Mouse (Mus musculus) adrenal gland, postnatal 36 days (tissue): Measurements from ENCODE around the gene Tnik. TPM values are rescaled to one million over a fixed set of nuclear protein-coding genes. Genes with fewer than 3 reads are reported as not detected.

Experiments used
- DNase-seq, 2 experiments: peaks; one replicate each; pipeline ENCODE4 v3.0.0; 2021; ENCODE audit warnings: mixed read lengths in 1 of 2
- total RNA-seq, 2 experiments: library from RNA; stranded (reverse); gene quantifications; 2 replicates each; pipeline ENCODE4 v1.2.3; 2021

Tnik gene
- total RNA-seq, 2 experiments from 2014 or later, result 10.6 to 17.0 TPM

- DNase-seq, result no peak
Measured at GRCm38 (mm10) chr3:28401335-28401734, 138.3 kb downstream of the Tnik start.

GRCm38 (mm10) chr3:28402221-28402620 is 139.2 kb downstream of the Tnik start:
- DNase-seq, result peak; percentile 12 to 36

DNA sequence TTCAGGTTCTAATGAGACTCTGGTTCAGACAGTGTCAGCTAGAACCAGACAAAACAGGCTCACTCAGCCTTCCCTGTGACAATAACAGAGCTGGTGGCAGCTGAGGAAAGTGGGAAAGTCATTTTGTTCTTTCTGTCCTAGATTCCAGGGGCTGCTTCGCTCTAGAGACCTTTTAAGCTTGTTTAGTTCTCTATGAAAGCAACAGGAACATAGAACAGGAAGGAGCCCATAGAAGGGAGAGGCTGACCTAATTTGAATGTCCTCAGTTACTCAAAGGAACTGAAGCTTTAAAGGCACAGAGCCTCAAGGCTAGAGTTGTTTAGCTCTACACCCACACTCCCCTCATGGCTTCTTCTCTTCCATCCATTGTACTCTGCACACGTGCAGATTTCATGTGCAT is 142.4 kb downstream of the Tnik start:
- DNase-seq, result no peak

DNA sequence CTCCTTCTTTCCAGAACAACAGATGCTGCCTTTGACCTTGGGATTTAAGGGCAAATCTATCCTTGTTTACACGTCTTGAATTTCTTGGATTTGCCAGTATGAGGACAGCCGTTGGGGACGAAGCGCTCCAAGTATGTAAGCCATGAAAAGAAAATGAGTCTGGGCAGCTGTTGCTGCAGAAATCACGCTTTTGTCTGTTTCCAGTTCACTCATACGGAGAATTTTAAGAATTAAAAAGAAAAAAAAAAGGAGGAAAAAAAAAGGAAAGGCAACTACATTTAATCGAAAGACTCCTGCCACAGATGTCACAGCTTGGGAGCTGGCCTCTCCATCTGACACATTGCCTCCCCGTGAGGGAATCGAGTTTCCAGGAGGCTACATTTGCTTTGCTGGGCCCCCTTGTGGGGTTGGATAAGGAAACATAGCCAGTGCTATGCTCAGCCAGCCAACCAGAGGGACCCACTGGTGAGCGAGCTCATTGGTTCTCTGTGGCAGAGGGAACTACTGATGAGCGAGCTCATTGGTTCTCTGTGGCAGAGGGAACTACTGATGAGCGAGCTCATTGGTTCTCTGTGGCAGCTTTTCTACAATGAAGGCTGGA is 145.9 kb downstream of the Tnik start:
- DNase-seq, result peak; percentile 33 to 41

- DNase-seq, result no peak
Measured at GRCm38 (mm10) chr3:28410269-28410668, 147.3 kb downstream of the Tnik start.

- no peak for DNase-seq
Measured at GRCm38 (mm10) chr3:28415986-28416385, 153.0 kb downstream of the Tnik start.

DNA sequence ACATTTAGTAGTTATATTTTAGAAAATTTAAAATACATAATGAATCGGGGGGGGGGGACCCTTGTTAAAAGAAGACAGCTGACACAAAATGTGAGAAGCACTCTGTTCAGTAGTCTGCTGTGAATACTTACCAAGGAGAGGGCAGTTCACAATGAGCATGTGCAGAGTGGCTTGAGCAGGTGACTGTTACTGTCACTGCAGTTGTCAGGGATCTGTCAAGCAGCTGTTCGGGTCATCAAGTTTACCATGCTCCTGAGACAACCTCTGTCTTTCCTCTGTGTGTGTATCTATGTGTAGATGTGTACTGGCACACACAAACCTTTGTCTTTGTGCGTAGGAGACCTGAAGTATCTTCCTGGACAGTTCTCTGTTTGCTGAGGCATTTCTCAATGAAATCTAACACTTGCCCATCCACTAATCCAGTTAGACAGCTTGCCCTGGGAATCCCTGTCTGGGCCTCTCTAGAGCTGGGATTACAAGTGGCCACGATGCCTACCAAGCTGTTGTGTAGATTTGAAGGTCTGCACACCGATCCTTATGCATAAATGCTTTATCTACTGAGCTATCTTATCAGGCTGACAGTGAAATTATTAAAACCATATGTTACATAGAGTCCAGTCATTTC is 154.2 kb downstream of the Tnik start:
- no peak for DNase-seq

- DNase-seq, result no peak
Measured at GRCm38 (mm10) chr3:28420194-28420593, 157.2 kb downstream of the Tnik start.

GRCm38 (mm10) chr3:28420698-28421097 is 157.7 kb downstream of the Tnik start:
- no peak for DNase-seq

DNA sequence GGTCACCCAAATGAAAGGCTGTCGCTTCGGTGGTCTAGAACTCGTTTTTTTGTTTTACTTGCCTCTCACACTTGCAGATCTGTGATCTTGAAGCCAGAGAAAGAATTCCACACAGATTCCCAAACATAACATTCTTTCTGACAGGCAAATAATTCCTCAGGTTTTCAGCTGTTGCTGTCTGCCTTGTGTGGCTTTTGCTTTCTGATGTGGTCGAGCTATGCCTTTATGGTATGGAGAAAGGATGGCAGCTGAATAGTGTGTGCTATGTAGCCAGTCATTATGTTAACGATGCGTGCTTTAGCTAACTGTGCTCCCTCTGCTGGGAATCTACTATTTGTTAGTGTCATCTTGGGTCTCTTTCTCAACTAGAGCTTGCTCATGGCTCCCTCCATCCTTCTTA is 158.8 kb downstream of the Tnik start:
- no peak for DNase-seq

- no peak for DNase-seq
Measured at GRCm38 (mm10) chr3:28422221-28422620, 159.2 kb downstream of the Tnik start.

DNA sequence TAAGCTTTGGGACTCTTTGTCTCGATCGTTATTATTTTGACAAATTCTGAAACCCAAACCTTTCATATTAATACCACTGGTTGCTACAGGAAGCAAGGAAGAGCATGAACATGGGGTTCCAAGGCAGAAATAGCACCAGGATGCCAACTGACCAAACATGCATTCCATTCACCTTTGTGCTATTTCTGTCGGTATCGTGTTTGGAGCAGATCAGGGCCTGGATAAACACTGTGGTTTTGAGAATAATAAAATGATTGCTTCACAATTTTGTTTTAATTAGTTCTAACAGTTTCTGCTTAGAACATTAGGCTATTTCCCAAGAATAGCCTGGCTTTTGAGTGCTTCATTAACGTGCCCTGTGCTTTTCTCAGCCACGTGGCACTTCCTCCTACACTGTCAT is 162.9 kb downstream of the Tnik start:
- no peak for DNase-seq

DNA sequence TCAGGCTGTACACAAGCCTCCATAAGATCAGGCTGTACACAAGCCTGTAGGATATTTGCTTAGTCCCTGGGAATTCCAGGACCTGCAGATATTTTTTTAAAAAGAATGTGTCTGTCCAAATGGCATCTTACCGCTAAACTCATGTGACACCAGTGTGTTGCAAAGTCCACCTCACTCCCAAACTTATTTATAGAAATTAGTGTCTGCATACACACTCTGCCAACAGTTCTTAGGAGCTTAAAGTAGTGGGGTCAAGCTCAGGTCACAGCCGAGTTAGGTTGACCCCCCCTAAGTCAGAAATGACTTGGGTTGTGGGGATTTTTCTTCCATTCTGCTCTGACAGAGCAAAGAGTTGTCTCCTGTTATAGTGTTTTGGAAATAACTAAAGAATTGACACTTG is 168.4 kb downstream of the Tnik start:
- DNase-seq, result no peak

- DNase-seq, result no peak
Measured at GRCm38 (mm10) chr3:28432321-28432720, 169.3 kb downstream of the Tnik start.

- DNase-seq, result no peak
Measured at GRCm38 (mm10) chr3:28435478-28435877, 172.5 kb downstream of the Tnik start.

DNA sequence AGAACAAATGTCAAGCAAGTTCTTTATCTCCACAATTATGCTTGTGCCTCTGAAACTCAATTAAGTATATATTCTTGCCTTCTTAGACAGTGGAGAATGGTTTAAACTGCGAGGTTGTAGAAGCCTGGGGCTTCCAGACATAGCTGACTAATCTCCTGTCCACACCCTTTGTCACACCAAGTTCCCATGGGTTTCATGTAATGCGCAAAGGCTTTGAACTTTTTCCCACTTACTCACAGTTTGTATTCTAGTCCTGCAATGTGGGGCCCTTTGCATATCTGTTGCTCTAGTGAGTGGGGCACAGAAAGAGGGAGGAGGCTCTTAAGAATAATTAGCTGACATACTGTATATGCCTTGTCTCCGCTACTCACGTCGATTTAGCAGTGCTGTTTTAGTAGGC is 174.4 kb downstream of the Tnik start:
- DNase-seq, result no peak

DNA sequence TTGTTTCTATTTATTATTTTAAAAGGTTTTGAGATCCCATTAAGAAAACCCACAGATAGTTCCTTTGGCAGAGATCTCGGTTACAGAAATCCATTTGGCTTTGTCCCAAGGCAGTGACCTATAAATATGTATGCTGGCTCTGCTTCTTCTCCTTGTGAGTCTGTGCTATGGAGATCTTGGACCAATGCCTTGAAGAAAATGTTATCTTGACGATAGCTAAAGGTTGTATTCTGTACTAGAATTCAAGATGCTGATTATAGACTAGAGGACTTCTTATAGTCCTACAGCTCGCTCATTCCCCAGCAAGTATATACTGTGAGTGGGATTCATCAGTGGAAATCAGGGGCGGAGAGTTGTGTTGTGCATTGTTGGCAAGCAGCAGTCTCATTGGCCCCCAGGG is 178.5 kb downstream of the Tnik start:
- peak in 1 of 2 experiments; percentile 9 for DNase-seq

DNA sequence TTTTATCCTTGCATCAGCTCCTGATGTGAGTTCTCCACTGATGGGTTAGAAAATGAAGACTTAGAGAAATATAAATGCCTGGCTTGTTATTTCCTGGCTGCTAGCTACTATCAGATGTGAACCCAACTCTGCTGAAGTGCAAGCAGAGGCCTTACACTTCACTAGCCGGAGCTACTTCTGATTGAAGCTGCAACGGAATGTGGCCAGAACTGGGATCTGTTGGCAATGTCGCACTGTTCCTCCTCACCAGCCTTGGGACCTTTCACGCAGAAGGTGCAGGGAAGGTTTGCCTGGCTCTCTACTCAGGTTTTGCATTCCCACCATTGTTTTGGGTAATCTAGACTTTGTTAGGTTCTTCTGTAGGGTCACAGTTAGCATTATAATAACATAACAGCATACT is 179.1 kb downstream of the Tnik start:
- no peak for DNase-seq

DNA sequence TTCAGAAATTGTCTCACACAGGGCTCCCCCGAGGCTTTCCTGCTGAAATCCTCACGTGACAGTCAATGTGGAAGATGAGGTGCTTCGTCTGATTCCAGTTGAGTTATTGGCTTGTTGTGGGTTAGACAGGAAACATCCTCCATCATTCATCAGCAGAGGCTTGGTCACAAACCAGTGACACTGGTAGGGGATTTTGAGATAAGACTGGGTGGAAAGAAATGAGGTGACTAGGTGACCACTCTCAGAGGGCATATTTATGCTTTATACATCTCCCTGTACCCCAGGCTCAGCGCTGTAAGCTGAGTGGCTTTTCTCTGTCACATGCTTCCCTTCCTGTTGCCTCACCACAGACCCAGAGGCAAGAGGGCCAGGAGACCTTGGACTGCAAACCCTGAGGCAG is 184.9 kb downstream of the Tnik start:
- no peak for DNase-seq

DNA sequence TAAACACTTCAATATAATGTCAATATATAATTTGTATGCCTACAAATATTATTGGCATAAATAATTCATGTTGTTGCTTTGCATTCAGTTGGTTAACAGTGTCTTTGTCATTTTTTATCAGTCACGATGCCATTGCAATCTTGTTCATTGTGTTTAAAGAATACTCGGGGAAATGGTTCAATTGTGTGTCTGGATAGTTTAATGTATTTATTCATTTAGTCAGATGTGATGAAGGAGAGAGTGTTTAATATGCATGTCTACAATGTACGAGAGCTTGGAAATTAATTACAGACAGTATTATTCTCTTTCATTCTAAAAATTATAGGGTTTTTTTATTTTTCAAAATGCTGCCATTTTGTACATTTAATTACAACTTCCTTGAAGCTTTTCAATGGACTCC is 190.4 kb downstream of the Tnik start:
- no peak for DNase-seq

DNA sequence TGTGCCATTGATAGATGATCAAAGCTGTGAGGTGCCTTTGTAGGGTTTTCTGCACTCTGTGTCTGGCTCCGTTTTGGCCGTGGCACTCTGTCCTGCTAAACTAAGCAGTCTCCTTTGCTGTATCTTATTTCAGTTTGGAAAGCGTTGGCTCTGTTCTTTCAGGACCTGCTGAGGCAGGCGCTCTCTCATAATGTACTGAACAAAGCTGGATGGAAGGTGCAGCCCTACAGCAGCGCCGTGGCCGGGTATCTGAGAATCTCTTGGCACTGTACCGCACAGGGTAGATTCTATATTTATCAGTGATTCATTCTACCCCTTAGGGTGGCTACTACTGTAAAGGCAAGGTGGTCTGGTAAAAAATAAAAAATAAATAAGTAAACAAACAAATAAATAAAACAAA is 193.8 kb downstream of the Tnik start:
- no peak for DNase-seq

DNA sequence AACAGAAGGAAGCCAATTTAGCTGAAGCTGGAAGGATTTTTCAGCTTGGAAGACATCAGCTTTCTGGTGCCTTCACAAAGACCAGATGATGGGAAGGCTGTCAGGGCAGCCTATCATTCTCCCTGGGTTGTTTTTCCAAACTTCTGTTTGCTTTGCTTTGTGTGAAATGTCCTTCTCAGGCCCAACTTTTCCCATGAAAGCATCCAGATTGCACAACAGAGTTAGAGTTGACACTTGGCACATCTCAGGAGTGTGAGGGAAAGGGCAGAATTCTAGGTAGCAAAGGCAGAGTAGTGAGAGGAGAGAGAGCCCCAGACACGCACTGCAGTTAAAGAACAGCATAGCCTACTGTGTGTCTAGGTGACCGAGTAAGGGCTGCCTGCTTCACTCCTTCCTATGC is 194.5 kb downstream of the Tnik start:
- no peak for DNase-seq

GRCm38 (mm10) chr3:28466688-28467087 is 203.7 kb downstream of the Tnik start:
- DNase-seq, result no peak

GRCm38 (mm10) chr3:28467148-28467754 is 204.2 kb downstream of the Tnik start:
- no peak for DNase-seq
